Mouse (Mus musculus) cerebellum, postnatal 36 days (tissue): ENCODE results near the gene 1700017B05Rik.
"Not testable (repeated sequence)": the region's sequence is repeated elsewhere in the genome, so short reads cannot be mapped to it uniquely, and the experiment has no call there.

Source experiments
- DNase-seq, 2 experiments: peaks; one replicate each; pipeline ENCODE4 v3.0.0; 2021 to 2022; ENCODE audit warnings: mixed read lengths in 2 of 2

1700017B05Rik gene

DNA sequence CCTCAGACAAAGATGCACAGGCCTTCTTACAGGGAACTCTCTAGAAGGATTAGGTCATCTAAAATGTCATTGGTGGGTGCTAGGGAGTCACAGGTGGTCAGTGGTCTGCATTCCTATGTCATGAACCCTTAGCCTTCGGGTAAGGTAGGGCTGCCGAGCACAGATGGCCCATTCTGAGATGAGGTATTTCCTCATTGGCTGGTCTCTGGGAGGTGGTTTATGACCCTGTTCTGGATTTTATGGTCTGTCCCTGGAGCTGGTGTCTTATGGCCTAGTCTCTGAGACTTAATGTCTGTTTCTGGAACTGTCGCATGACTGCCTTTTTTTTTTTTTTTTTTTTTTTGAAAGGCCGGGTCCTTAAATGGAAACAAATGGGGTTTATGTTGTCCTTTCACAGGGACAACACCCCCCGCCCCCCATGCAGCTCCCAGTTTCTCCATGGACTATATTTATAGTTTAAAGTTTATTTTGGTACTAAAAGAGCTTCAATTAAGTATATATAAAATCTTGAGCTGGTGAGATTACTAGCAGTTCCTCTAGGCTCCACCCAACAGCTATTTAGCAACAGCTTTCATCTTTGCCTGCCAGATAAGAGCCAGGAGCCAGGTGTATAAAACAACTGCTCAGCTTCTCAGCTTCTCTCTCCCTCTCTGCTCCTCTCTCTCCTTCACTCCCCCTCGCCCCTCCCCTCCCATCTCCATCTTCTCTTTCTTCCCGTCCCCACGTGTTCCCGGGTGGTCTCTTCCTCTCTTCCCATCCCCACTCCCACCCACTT, 49.8 kb downstream of the 1700017B05Rik start:
- DNase-seq = no peak

GRCm38 (mm10) chr9:57209316-57209715, 53.1 kb downstream of the 1700017B05Rik start:
- peak; percentile 42 to 43 for DNase-seq

DNA sequence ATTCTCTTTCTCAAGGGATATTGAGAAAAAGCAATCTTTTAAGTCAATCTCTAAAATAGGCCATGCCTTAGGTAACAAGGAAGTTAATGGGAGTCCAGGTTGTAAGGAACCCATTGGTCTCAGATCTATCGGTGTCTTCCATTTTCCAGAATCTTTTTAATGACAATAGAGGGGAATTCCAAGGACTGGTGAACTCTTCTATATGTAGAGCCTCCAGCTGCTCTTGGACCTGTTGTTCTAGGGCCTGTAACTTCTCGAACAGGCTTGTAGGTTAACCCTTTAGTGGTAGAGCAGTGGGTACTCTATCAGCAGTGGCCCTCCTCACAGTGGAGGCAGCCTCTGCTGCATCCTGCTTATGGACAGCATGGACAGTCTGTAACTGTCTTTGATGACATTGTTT, 55.5 kb downstream of the 1700017B05Rik start:
- no peak for DNase-seq

DNA sequence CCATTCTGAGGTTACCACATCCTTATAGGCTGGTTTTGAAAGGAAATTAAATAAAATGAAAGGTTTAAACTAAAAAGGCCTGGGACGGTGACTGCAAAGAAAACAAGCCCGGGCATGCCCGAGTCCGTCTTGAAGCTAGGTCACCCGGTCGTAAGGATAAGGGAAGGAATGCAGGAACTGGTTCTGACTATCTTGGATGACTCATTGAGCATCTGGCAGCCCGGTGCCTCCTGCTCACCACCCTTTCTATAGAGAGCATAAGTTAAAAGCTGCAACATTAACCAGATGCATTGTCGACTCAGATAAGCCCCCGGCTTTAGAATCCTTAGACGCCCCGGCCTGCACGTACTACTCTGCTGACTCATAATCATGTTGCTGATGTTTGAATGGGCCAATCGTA, 58.8 kb downstream of the 1700017B05Rik start:
- DNase-seq = not testable (repeated sequence)
